Mouse (Mus musculus): ENCODE measurements around the gene Idh3a.
"Not testable (repeated sequence)": the region's sequence is repeated elsewhere in the genome, so short reads cannot be mapped to it uniquely, and the experiment has no call there.

Idh3a gene

DNA sequence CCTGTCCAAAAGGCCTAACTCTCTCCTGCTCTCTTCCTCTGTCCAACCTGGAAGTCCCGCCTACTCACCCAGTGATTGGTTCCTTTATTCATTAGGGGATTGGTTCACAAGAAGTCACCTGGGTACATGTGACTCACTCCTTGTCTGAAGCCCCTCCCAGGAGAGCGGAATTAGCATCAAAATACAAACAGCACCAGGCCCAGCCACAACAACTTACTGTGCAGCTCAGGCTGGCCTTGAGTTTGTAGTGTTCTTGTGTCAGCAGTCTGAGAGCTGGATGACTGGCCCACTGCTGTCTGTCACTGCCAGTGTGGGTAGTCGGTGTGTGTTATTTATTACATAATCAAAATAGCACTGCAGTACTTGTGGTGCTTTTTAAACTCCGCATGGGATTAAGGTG is 7.5 kb downstream of the Idh3a start:
- DNase-seq = not testable (repeated sequence)

DNA sequence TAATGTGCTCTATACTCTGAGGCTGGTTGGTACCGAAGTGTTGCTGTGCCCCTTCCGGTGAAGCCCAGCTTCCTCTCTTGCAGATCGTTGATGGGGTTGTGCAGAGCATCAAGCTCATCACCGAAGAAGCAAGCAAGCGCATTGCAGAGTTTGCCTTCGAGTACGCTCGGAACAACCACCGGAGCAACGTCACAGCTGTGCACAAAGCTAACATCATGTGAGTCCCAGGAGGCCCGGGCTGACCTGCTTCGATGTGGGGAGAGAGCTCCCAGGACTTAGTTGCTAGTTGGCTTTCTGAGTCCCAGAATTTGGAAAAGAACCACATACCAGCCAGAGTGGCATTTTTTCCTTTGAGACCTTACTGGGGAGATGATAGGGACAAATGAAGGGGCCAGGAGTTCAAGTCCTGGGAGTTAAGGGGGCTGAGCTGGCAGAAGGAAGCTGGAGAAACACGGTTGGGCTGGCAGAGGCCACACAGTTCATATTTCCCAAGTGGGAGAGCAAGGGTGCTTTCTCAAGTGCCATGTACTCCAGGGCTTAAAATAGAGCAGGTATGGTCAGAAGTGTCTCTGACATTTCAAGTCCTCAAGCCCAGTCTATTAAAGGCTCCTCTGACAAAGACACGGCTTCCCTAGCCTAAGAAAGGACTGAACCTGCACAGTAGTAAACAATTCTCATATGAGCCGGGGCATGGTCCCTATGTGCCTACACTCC is 10.8 kb downstream of the Idh3a start:
- no peak for DNase-seq

DNA sequence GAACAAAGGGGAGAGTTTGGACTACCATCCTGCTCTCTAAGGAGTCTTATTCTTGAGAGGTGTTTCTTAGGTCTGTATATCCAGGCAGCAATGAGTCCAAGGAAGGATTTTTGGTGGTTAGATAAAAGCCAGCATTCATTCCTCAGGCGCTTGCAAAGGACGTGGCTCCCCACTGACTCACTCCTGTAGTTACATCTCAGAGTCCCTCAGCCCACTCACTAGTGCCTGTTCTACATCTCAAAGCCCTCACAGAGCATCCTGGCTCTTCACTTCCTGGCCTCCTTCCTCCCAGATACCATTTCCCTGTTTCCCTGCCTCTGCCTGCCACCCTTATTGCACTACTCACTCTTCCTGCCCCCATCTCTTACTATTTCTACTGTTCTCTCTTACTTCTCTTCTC is 16.3 kb downstream of the Idh3a start:
- no peak for DNase-seq

DNA sequence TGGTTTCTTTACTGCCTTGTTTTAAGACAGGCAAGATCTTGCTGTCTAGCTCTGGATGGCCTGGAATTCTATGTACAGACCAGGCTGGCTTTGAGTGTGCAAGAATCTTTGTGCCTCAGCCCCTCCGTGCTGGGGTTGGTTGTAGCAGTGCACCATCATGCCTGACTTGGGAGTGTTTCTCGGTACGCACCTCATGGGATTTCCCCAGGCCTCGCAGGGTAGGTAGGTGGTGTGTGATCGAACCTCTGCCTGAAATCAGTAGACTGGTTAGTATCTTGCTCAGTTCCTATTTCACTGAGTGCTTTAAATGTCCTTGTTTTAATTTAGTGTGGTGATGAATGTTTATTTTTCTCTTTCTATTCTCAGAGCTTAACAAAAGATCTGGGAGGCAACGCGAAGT is 16.8 kb downstream of the Idh3a start:
- DNase-seq = no peak

DNA sequence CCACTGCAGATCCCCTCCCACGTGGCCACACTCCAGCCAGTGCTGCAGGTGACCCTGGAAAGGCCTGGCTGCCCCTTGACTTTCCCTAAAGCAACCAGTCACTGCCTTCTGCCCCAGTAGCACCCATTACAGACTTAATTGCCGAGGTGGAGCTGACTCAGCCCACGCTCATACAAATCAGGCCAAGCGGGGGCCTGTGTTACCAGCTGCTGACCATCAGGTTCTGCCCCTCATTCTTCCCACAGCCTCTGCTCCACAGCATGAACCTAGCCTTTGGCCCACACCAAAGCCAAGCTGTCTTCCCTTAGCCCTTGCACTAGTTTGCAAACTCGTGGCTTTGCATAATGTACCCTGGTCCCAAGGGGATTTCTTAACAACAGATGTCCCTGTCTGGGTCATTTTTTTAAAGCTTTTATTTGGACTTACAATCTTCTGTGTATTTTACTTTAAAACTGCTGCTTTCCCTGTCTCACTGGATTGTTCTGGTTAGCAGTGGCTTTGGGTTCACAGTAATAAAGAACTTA is 18.1 kb downstream of the Idh3a start:
- no peak for DNase-seq

DNA sequence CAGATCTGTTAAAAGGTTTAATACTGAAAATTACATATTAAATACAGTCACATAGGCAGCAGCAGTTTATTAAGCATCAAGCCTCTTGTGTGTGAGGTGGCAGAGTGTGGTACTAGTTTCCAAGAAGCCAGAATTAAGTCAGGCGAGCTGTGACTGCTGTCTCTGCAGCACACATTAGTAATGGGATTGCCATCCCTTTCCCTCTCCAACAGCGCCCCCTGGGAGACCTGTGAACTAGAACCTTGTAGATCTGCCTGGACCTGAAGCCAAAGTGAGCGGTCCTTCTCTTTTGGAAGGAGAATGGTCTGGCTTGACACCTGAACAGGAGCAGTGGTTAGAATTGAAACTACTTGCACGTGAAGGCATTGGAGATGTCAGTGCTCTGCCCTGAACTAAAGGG is 18.8 kb downstream of the Idh3a start:
- peak; percentile 66 for DNase-seq

DNA sequence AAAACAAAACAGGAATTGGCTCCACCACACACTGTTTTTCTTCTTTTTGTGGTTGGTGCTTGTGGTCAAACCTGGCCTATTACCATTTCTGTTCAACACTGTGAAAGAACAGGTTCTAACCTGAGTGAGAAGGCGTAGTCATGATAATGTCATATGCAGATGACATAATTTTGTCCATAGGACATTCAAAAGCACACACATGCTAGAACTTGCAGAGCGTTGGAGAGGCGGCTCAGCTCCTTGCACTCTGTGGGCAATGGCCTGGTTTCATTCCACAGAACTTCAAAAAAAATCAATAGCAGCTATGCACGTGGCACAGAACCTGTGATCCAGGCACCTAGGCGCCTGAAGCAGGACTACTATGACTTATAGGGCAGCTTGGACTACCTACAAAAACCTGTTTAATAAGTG is 26.7 kb downstream of the Idh3a start:
- DNase-seq = no peak

DNA sequence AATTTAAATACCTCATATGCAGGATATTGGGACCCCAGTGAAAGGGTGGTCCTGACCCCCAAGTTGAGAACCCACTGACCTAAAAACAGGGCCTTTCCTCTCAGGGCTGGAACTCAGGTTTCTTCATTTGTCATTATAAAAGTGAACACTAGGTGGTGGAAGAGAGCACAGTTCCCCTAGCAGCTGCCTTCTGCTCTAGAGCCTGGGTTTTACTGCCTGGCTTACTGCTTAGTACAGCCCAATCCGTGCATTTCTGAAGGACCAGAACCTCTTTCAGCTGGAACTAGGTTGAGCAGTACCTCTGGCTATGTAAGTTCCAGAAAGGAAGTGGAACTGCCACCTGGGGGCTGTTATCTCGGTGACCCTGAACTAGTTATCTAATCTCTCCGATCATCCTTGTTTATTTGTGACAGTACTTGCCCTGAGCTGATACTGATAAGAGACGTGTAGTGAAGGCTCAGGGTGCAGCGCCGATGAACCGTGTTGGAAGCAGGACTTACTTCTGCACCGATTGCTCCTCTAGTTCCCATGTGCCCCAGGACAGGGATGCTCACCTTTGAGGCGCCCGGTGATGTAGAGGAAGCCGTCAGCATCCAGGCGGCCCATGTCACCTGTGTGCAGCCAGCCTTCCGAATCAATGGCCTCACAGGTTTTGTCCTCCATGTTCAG is 28.2 kb downstream of the Idh3a start:
- DNase-seq = peak; percentile 69

DNA sequence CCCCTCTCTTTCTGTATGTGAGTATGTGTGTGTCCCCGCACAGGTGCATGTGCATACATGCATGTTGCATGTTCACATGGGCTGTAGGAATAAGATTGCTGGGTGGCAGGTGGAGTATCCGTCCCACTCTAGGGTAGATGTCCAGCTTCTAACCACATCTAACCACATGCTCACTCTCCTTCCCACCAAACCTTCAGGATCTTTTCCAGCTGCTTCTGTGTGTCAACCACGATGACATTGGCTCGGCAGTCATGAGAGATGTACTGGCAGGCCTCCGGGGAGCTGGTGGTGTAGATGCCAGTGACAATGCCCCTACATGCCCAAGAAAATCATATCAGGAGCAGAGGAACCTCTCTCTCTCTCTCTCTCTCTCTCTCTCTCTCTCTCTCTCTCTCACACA is 41.1 kb downstream of the Idh3a start:
- no peak for DNase-seq

DNA sequence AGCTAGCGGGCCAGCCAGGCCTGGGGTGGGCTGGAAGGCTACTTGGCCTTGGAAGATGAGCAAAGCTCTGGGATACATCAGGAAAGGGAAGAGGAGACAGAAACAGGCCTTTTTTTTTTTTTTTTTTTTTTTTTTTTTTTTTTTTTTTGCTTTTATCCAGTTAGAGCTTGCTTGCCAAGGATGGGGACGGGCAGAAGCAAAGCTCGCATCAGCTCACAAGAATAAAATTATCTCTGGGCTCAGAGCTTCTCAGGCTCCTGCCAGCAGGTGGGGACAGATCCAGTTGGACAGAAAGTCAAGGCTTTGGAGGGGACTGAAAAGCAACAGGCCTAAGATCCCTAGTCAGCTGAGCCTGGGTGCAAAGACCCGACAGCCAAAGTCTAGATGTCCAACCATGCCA is 42.6 kb downstream of the Idh3a start:
- no peak for DNase-seq

DNA sequence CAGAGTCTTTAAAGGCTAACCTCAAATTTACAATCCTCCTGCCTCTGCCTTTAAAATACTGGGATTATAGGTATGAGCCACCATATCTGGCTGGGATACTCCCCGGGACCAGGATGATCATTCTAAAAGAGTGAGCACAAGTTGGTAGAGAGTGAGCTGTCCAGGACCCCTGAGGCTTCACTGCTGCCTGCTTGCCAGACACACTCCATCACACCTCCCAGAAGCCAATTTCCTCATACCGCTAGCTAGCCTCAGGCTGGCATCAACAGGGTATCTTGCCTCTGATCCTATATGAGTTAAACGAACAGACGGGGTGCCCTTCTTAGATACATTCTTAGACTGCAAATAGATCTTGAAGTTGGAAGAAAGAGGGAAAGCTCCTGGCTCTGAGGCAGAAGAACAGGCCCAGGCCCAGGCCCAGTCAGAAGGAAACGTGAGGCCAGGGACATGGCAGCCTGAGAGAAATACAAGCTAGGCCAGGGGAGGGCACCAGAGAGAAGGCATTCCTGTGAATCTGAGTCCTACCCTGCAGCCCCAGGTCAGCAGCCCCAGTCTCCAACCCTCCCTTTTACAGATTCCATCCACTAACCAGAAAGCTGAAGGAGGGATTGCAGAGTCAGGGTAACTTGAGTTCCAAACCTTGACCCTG is 43.6 kb downstream of the Idh3a start:
- DNase-seq = peak; percentile 14

DNA sequence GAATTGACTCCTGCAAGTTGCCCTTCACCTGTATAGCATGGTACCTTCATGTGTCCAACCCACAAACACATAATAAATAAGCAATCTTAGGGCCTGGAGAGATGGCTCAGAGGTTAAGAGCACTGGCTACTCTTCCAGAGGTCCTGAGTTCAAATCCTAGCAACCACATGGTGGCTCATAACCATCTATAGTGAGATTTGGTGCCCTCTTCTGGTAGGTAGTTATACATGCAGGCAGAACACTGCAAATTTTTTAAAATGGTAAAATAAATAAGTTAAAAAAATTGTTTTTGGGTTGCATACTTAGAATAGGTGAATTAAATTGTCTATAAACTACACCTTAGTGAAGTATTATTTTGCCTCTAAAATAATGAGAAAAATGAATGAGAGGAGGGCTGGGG is 44.8 kb downstream of the Idh3a start:
- DNase-seq = no peak

DNA sequence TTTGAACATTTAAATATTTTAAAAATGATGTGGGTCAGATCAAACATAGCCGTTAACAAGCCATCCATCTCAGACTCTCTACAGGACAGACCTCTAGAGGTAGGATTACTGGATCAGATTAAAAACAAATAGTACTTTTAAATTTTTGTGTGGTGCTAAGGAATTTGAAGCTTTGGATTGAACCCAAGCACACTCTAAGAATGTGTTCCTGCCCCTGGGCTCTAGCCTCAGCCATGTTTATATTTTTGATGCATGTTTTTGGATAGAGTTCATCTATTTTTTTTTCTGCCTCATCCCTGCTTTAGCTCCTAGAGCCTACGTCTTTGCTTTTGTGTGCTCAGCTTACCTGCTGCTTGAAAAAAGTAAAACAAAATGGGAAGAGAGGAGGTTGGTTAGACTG is 47.3 kb downstream of the Idh3a start:
- no peak for DNase-seq

DNA sequence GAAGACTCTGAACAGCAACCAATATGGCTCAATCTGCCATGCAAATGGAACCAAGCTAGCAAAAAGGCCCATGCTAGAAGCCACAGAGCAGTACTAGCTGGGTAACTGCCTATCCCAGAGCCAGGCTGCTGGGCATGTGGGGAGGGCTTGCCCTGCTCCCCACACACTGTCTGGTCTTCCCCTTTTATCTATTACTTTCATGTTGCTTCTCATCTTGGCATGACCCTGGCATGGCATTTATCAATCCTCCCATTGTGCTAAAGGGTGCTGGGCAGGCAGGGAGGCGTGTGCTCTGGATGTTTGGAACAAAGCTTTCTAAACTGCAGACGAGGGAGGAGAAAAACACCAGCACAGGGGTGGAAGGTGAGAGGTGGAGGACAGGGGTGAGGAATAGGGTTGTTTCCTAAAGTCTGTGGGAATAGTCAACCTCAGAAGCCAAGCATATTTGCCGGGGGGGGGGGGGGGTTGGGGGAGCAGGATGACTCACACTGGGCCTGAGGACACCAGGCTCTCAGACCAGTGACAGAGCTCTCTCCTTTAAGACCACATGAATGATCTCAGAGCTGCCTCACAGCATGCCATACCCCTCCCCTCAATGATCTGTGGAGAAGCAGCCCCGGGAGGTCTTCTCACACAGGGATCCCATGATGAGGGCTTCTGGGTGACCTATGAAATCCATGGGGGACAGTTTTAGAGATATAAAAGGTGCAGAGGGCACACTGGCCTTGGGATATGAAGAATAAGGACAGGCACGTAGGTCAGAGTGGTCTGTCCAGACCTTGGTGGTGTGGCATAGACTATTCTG is 51.6 kb downstream of the Idh3a start:
- no peak for DNase-seq

DNA sequence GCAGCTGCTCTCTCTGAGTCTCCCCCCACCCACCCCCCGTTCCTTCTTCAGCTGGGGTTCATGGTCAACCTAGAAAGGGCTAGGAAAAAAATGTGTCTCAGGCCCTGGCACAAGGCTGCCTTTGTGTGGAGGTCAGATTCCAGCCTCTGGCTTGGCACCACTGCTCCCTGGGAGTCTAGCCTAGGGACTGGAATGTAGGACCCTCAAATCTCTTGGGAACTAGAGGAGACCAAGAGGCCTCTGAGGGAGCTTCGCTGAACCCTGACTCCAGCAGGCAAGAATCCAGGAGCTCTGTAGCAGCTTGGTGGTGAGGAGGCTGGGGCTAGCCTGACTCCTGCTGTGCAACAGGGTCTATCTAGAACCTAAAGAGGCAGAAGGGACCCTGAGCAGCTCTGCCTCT is 53.1 kb downstream of the Idh3a start:
- DNase-seq = no peak

DNA sequence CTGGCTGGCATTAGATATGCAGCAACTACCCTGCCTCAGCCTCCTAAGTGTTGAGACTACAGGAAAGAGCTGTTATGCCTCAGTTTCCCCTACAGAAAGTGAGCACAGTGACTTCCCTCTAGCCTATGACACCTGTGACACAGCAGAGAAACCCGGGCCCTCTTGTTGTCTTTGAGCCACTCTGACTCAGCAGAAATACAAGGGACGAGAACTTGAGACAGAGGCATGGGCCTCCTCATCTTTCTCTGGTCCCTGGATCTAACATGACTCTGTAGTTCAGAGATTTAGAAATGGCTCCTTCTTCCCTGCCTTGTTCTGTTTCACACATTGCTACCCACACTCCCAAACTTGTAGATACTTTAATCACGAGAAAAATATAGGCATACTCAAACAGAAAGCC is 55.4 kb downstream of the Idh3a start:
- DNase-seq = no peak

DNA sequence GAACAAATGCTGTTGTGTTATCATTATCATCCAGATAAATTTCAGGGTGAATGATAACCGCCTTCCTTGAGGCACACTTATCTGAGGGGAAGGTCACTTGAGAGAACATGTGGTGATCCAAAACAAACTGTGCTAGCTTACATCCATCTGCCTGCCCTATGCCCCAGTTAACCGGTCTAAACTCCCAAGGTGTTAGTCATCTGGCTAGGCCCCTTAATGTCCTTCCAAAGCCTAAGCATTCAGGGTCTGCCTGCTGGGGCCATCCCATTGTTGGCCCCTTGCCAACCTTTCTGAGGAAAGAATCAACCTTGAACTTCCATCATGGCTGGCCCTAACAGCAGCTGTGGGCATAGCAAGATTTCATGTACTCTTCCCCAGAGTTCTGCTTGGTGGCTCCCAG is 56.0 kb downstream of the Idh3a start:
- DNase-seq = no peak

DNA sequence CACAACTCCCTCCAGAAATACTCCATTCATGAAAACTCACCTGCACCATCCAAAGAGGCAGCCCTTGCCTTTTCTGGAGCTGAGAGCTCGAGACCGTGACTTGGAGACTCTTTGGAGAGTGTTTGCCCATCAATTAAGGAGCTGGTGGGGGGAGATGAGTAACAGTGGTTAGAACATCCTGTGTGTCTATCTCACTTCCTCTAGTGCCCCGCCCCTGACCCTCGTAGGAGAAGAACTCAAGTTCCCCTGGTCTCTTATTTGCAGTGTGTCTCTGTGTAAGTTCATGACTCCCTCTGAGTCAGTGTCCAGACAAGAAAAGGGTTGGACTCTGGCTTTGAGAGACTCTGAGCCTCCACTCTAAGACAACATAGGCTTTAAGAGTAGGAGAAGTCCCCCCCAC is 56.4 kb downstream of the Idh3a start:
- no peak for DNase-seq

DNA sequence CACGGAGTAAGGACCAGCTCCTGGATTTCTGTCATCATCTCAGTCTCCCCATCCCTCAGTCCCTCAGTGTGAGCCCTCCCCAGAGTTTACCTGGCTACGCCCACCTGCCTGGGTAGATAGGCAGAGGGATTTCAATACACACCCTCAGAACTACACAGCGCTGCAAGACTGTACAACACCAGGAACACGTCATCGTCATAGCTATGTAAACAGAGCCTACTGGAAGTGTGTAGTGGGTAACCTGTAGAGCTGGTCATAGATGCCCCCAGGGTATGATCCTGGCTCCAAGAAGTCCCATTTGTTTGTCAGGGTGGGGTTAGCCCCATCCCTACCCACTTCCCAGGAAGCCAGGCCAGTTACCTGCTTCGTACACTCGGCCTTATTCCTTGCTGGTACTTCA is 57.0 kb downstream of the Idh3a start:
- DNase-seq = no peak

DNA sequence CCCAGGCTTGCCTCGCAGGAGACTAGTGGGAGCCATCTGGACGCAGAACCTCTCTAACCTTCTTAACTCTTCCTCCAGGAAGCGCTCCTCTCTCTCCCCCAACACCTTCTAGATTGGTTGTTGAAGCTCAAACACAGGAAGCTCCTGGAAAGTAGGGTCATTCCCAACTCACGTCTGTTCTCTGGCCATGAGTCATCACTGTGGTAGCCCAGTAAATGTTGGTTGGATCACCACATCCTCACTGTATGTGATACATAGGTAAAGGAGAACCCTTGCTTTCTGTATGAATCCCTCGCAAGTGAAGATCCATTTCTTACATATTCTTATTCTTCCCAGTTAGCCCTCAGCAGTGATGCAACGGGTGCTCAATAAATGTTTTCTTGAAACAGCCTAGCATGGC is 59.4 kb downstream of the Idh3a start:
- DNase-seq = no peak

DNA sequence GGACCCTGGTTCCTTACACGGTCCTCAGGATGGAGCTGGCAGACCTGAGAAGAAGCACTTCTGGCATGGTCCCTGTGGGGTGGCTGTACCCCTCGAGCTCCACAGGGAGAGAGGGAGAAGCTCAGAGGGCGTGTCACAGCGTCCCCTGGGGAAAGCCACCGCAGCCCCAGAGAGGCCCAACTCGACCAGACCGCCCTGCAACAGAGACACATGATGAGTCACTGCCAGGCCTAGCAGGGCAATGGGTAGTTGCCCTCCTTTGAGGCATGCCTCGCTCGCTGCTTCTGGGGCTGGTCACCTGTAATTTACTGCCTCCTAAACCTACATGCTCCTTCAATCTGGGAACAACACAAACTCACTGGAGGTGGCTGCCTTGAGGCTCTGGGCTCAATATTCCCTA is 60.1 kb downstream of the Idh3a start:
- no peak for DNase-seq

DNA sequence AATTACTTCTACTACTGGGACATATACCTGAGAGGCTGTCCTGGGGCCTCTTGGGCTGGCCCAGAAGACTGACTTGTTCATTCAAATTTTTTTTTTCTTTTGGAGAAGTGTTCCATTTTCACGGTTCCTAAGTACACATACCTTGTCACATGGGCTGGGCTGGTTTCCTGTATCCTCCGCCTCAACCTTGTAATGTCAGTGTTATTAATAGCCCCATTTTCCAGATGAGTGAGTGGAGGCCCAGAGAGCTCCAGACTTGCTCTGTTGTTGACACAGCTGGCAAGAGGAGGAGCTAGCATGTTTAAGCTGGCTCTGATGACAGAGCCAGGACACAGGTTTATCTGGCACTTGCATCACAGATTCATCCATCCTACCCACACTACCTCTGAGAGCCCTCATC is 61.3 kb downstream of the Idh3a start:
- no peak for DNase-seq

DNA sequence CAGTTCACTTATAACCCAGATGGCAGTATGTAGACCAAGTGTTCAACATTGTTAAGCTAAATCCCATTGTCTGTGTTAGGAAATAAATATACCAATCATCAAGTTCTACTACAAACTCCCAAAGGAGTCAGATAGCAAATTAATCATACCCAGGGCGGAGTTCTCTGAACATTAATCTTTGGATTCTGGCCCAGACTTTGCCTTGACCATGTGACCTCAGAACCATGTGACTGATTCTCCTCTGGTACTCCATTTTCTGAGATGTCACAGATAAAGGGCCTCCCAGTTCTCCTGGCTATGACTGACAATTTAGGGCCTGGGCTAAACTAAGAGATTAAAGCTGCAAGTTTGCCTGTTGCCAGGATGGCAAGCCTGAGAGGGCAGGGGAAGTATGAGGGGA is 63.2 kb downstream of the Idh3a start:
- no peak for DNase-seq

All from embryo, embryonic 11 days (tissue).